Mouse (Mus musculus) left cerebral cortex, adult 9 months (tissue): Measurements from ENCODE around the gene Pepd.

ENCODE experiments used
- DNase-seq, 2 experiments: peaks; one replicate each; pipeline ENCODE4 v3.0.0; 2022; ENCODE audit warnings: low spot score in 2 of 2

Pepd gene

DNA sequence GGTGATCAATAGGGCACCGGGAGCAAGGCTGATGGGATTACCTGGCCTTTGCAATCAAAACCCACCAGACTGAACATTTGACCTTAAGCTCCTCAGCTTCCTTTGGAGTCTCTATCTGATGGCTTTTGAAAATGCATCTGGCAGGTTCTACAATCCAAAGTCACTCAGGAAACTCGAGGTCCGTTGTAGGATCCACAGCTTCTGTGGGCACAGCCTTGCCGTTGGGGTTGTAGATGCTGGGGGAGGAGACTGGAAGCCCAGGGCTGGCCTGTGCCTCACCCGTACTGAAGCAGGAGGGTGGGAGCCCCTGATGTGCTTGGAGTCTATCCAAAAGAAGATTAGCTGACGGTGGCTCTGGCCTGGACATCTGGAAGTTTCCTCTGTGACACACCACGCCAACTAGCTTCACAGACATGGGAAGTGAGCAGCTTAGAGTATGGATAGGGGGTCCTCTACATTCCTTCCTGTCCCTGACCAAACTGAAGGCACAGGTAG, 18.1 kb downstream of the Pepd start:
- no peak for DNase-seq

GRCm38 (mm10) chr7:34932631-34933030, 20.5 kb downstream of the Pepd start:
- no peak for DNase-seq

DNA sequence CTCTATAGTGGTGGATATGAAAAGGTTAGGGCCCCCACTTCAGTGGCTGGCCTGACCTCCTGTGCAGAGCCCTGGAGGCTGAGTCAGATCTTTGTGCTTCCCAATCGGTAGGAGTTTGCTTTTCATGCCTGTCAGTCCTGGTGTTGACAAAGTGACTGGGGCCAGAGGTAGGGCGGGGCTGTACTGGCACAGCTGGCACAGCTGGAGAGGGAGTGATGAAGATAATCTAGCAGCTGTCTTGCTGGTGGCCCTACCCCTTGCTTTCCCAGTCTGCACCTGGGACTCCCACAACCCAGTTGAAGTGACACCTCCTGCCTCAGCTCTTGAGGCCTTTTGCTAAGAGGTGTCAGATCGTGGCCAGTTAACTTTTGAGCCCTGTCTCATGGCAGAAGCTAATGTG, 21.0 kb downstream of the Pepd start:
- DNase-seq: no peak

DNA sequence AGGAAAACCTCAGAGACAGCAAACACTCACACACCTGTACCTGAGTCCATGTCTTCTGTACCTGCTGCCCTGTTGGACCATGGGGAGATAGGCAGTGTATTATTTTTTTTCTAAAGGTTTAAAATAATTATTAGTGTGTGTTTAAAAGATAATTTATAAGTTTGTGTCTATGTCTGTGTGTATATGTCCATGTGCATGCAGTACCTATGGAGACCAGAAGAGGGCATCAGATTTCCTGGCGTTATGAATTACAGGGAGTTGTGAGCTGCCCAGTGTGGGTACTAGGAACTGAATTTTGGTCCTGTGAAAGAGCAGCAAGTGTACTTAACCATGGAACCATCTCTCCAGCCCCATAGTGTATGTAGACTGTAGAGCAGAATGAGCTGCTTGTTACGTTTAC, 24.2 kb downstream of the Pepd start:
- no peak for DNase-seq

GRCm38 (mm10) chr7:34938636-34939261, 26.6 kb downstream of the Pepd start:
- no peak for DNase-seq

- peak; percentile 35 to 56 for DNase-seq
These were observed 27.2 kb downstream of the Pepd start for GRCm38 (mm10) chr7:34939262-34939951.

DNA sequence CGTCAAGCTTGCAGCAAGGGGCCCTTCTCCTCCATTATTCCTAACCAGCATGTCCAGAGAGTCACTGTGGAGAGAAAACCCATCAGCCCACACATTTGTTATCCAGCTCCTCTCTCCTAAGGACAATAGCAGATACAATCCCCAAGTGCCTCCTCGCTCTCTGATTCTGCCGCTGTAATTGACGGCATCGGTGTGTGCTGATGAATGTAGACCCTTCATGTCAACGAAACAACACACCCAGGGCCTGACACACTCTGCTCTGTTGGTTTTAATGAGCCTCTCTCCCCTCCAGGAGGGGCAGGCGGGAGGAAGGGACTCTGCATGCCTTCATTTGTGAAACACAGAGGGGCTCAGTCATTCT, 27.8 kb downstream of the Pepd start:
- DNase-seq: no peak

GRCm38 (mm10) chr7:34943581-34944123, 31.5 kb downstream of the Pepd start:
- no peak for DNase-seq

GRCm38 (mm10) chr7:34946269-34946925, 34.2 kb downstream of the Pepd start:
- DNase-seq: no peak

- no peak for DNase-seq
These were observed 42.4 kb downstream of the Pepd start for GRCm38 (mm10) chr7:34954548-34954947.

- DNase-seq: no peak
These were observed 43.1 kb downstream of the Pepd start for GRCm38 (mm10) chr7:34955295-34955694.

DNA sequence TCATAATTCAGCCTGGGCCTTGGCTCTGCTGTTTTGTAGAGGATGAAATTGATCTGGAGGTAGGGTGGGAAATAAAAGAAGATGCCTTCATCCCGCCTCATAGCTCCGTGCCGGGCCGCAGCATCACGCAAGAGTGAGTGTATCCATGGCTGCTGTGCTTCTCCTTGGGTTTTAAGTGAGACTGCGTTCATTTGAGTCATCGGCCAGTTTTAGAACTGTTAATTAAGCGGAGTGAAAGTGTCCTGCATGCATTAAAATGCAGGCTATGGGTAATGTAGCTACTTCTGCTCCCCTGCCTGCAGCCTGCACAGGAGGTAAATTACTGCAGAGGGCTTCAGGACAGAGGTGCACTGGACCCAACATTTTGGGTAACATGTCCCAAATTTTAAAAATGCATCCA, 45.0 kb downstream of the Pepd start:
- peak in 1 of 2 experiments; percentile 24 for DNase-seq

DNA sequence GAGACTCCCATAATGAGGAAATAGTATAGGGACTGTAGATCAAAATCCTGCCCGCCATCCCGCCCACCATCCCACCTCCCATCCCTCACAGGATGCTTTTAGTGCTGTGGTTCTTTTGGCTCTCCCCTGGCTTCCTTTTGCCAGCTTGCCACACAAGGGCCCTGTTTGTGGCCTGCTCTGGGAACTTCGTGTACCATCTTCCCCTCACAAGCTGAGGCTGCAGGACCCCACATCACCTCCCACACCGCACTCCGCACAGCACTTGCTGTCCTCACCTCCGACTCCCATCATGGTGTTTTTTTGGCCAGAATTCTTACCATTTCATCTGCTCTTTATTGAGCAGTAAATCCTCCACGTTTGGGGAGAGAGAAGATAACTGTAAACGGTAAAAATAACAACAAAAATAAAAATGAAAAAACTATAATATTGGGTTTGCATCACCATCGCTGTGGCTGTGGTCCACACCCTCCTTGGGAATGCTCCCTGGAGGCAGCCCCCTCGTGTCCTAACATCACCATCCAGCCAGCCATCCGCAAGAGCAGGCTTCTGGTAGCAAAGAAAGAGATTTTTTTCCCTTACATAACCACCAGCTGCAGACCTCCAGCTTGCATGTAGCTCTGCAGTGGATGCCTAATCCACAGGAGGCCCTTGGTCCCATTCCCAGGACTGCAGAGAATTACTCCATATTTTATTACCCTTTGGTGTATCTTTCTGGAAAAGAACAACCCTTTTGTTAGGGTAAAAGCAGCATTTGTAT, 51.9 kb downstream of the Pepd start:
- DNase-seq: peak in 1 of 2 experiments; percentile 42

DNA sequence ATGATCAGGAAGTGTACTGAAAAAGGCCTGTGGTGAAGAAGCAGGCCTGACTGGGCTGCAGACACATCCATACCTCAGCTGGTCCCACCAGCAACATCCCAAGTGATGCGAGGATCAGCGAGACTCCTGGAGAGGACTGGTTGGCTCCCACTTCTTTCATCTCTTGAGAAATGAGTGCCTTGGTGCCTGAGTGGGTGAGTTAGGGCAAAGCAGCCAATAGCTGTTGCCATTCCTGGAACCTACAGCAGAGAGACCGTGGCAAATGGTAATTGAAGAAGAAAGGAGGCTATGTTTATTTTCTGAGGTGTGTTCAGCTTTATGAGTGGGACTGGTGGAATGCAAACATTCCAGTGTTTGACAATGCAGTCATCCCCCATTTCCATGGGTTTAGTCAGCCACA, 55.2 kb downstream of the Pepd start:
- no peak for DNase-seq

DNA sequence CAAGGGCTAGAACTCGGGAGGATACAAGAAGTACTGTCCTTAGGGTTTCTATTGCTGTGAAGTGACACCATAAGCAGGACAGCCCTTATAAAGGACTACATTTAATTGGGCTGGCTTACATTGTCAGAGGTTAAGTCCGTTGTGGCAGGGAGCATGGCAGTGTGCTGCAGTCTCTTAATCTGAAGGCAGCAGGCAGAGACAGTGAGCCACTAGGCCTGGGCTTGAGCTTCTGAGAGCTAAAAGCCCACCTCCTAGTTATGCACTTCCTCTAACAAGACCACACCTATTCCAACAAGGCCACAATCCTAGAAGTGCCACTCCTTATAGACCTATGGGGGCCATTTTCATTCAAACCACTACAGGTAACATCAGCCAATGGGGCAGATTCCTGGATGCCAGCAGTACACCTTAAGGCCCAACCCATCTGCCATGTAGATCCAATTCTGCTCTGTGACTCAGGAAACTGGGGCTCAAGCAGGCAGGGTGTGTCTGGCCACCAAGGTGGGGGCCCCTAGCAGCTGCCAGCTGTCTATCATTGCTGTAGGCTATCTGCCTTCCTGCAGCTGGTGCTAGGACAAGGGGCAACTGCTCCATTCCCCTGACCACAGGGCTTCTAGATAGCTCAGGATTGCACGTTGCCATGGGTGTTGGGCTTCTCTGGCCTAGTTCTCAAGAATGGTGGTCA, 56.7 kb downstream of the Pepd start:
- no peak for DNase-seq

DNA sequence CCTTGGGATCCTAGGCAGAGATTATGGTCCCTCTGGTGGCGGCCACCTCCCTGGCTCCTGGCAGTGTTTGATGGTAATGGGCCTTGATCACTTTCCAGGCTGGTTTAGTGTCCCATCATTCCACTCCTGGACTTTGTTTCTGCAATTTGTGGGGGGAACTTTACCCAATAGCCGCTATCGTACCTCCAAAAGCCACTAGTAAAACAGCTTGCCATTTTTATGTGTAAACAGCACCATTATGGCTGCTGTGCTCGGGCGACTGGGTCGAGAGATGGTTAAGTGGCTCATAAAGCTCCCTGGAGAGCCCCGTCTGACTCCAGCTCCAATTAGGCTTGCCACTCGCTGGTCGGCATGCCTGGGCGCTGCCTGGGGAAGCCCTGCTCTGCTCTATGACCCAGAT, 59.6 kb downstream of the Pepd start:
- DNase-seq: no peak

- DNase-seq: no peak
These were observed 60.8 kb downstream of the Pepd start for GRCm38 (mm10) chr7:34972990-34973440.

DNA sequence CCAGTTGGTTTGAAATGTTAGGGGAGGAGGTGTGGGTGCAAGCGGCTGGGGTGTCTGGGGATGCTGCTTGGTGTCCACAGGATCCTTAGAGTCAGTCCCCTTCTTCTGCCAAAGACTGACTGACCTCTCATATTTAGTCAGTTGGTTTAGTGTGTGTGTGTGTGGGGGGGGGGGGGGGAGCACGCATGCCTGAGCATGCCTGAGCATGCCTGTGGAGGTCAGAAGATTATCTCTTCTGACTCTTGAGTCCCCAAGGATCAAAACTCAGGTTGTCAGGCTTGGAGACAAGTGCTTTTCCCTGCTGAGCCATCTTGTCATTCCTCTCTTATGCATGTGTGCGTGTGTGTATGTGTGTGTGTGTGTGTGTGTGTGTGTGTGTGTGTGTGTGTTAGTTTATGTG, 61.7 kb downstream of the Pepd start:
- no peak for DNase-seq

GRCm38 (mm10) chr7:34975913-34976312, 63.7 kb downstream of the Pepd start:
- DNase-seq: no peak

DNA sequence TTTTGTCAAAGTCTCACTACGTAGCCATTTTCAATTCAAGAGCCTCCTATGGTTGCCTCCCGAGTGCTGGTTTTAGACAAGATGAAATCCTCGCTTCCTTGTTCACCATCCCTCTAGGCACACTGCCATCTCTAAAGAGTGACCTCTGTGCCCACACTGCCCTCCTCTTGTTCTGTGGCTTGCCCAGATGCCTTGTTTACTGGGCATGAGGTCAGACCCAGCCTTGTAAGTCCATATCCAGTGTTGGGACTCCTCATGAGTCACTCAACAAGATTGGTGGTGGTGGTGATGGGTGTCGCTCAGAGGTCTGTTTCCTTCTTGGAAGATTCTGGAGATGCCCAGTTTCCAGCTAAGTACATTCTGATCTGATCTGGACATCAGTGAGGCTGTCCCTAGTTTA, 65.2 kb downstream of the Pepd start:
- no peak for DNase-seq

- DNase-seq: no peak
These were observed 69.6 kb downstream of the Pepd start for GRCm38 (mm10) chr7:34981803-34982202.
